Mouse (Mus musculus): Measurements from ENCODE around the gene Rbms2.
"Not testable (repeated sequence)": the region's sequence is repeated elsewhere in the genome, so short reads cannot be mapped to it uniquely, and the experiment has no call there.

GRCm38 (mm10) chr10:128165726-128166125 lies 14.4 kb downstream of the Rbms2 start:
- TF ChIP-seq CTCF (IDR thresholded peaks at IDR 0.05); POLR2A (IDR thresholded peaks at IDR 0.05; ENCODE audit: insufficient read depth, low read depth, low read length); EP300 (IDR thresholded peaks at IDR 0.05; ENCODE audit: insufficient read depth, low read depth, low read length): not testable (repeated sequence)
